Mouse (Mus musculus) frontal cortex, postnatal 25 days (tissue): ENCODE data around the gene Ptges.

Experiments used
- DNase-seq, 2 experiments: peaks; one replicate each; pipeline ENCODE4 v3.0.0; 2022; ENCODE audit warnings: low spot score in 2 of 2

Gene Ptges

DNA sequence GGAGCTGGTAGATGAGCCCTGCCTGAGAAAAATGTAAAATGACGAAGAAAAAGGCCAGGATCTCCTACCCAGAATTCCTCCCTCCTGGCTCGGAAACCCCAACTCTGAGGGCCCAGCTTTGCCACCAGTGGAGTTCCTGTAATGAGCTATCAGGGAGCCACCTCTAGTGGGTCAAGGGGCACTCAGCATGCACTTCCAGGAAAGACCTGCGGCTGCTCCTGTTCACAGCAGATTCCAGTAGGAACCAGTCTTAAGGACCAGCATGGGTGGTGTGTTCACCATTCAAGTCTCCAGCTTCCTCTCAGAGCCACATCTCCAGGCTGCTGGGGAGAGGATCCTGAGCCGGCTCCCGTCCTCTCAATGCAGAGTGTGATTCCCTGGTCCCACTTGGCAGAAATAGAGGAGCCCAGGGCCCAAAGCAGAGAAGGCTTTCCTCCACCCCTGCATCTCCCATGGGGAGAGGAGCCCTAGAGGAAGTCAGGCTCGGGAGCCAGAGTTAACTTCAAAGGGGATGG lies 28.0 kb downstream of the Ptges start:
- DNase-seq: no peak

DNA sequence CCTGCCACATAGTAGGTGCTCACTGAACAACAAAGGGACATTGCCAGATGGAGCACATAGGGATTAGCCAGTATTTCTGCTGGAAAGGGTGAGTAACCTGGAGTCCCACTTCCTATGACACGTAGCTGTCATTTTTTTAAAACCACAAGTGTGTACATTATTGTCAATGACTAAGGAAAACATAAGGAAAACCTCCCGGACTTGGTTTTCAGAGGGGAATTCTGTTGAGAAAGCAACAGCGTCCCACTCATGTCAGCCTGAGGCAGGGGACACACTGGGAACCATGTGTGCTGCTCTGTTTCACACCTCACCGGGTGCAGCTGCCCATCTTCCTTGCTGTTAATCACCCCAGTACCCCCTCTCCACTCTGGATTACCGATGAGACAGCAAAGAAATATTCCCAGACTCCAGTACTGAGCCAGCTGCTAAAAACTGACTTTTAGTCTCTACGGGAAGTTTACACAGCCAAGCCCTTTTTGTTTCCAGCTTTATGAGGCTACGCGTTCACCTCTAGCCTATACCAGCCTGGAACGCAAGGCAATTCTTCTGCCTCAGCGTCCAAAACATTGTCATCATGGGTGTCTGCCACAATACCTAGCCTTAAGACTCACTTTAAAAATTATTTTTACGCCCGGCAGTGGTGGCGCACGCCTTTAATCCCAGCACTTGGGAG lies 30.1 kb downstream of the Ptges start:
- DNase-seq: no peak

DNA sequence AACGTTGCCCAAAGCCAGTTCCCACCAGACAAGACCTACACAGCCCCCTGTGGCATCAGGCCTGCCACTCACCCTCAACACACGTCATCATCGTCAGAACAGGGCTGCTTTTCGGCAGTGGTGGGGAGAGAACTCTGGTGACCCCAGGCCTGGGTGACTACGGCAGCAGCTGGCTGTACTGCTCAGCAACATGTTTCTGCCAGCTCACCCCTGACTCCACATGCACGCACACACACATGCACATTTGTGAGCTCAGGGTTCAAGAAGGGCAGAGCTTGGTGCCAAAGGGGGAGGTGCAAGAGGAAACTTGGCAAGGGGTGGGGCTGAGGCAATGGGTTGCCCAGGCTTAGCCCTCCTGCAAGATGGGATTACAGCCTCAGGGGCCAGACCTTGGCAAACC lies 32.4 kb downstream of the Ptges start:
- no peak for DNase-seq

DNA sequence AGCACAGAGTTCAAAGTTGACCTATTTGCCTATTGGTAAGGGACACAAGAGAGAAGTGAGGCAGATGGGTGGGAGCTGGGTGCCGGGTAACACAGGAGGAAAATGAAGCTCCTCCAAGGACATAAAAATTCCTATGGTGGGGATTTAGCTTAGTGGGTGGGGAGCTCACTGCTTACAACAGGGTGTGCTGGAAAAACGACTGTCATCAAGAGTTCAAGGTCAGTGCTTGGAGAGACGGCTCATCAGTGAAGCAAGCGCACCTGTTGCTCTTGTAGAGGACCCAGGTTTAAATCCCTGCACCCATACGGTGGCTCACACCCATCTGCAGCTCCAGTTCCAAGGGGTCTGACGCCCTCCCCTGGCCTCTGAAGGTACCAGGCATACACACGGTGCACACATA lies 35.7 kb downstream of the Ptges start:
- no peak for DNase-seq

DNA sequence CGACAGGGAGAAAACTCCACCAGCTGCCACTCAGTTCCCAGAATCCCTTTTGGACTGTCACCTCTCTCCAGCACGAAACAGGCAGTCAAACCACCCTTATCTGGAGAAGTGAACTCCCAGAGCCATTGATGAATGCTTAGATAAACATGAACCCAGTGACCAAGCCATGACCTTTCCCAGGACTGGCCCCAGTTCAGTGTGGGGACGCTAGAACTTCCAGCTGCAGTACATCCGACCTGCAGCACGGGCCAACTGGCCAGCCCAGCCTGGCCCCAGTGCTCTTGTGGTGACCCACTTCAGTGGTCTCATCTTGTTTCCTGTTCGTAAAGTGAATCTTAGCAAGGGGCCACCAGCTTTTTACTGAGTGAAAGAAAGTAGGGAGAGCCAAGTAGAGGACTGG lies 36.3 kb downstream of the Ptges start:
- no peak for DNase-seq

DNA sequence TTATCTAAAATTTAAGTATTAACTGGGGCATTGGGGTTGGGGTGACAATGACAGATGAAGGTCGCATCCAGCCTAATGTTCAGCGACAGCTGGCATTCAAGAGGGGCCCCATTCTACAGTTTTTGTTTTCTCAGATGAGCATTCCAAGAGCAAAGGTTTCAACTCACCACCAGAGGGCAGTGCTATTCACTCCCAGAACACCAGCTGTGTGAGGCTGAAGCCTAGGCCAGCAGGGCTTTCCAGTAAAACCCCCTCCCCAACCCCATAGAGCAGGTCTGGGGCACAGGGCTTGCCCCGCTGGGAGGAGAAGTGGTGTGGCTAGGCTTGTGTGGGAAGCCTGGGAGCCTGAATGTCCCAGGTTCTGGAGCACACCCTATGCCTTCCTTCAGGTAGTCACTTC lies 38.7 kb downstream of the Ptges start:
- DNase-seq: peak; percentile 17 to 19

DNA sequence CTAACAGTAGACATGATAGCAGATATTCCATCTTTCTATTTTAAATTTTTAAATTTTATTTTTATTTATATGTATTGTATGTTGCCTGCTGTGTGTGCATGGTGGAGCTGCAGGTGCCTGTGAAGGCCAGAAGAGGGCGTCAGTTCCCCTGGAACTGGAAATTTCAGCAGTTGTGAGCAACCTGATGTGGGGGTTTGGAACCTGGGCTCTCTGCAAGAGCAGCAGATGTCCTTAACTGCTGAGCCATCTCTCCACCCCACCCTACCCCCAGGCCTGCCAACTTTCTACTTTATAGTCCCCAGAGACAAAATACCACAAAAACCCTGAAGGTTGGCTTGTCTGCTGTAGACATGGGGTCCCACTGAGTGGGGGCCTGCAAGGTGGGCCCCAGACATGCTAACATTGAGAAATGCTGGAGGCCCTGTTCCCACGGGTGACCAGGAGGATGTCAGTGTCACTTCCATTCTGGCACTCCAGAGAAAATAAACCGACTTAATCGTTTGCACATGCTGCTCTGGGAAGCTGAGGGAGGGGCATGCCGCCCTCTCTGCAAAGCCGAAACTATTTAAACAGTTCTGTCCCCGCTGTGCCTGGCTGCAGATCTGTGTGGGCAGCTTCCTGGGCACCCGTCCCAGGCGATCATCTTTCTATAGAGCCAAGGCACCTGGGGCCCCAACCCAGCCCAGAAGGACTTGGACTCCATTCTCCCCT lies 44.1 kb downstream of the Ptges start:
- DNase-seq: peak; percentile 25 to 50

DNA sequence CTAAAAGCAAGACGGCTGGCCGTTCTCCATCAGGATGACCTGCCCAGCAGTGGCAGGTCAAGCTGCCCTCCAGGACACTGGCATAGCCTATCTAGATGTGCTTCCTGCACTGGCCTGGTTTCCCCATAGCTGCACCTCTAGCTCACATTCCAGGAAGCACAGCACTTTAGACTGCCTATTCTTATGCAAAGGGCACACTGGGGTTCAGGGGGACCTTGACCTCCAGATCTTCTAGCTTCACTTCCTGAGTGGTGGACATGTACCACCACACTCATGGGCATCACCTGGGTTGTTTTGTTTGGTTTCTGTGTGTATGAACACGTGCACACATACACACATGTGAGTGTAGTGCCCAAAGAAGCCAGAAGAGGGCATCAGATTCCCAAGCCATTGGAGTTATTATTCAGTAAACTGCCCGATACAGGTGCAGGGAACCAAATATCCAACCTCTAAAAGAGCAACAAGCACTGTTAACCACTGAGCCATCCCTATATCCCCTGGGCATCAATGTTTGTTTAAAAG lies 44.8 kb downstream of the Ptges start:
- no peak for DNase-seq

DNA sequence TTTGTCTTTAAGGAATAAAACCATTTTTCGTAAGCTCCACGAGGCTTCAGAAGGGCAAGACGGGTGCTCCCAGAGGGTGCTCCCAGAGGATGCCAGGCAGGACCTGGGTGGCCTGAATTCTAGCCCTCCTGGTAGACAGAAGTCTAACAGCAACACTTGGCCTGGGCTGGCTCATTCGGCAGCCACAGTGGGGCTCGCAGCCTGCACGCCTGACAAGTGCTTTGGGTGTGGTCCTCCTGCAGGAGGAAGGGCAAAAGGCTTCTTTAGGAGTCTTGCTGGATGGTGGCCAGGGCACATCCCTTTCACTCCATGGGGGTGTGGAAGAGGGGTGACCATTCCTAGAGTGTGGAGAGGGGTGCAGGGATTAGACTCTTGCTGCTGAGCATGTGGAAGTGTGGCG lies 48.4 kb downstream of the Ptges start:
- no peak for DNase-seq

DNA sequence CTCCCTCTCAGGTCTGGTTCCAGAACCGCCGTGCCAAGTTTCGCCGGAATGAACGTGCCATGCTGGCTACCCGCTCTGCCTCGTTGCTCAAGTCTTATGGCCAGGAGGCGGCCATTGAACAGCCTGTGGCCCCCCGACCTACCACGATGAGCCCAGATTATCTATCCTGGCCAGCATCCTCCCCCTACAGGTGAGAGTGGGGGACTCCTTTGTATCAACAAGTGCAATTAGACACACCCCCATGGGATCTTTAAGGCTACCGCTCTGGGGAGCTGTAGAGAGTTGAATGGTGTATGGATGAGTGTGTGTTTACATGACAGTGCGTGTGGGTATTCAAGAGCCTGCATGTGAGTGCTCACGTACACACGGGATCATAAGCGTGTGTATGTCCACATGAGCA lies 50.2 kb downstream of the Ptges start:
- DNase-seq: no peak

DNA sequence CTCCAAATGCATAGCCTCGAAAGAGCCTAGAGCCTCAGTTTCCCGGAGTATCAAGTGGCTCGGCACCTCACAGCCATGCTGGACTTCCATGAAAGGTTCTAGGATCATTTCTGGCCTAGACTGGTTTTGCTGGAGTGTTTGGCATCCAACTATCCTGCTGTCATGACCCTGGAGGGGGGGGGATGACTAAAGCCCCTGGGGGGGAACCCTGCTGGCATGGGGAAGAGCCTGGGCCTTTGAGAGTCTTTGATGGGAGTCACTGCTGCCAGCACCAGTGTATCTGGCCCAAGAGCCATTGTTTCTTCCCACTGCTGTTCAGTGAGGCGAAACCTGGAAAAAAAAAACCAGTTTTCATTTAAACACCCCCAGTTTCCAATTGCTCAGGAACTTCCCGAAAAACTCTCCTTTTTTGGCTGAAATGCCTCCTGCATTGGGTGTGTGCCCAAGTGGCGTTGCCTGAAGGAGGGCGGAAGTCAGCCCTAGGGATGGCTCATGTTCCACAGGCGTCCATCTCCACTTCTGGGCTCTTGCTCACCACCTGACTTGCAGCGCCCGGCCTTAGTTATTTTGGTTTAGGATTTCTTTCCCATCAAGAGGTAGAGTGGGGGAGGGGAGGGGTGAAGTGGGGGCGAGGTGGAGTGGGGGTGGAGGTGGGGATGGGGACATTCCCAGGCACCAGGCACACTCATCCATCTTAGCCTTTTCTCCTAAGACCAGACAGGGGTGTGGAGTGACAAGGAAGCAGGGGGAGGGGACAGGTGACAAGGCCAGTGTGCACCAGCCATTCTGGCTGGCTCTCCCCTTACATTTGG lies 53.8 kb downstream of the Ptges start:
- no peak for DNase-seq

DNA sequence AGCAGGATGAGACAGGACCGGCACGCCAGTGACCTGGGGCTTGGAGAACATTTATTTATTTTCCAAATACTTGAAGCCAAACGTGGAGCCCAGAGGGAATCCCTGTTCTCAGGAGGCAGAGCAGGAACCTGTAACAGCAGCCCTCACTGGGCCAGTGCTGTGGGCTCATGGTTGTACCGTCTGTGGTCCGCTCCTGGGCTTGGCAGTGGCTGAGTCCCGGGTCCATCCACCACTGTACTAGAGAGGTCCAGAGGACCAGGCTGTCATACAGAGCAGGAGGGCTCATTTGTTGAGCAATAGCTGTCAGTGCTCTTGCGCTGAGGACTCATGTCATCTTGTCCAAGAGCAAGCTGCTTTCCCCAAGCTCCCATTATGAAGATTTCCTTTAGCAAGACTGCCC lies 54.6 kb downstream of the Ptges start:
- no peak for DNase-seq

DNA sequence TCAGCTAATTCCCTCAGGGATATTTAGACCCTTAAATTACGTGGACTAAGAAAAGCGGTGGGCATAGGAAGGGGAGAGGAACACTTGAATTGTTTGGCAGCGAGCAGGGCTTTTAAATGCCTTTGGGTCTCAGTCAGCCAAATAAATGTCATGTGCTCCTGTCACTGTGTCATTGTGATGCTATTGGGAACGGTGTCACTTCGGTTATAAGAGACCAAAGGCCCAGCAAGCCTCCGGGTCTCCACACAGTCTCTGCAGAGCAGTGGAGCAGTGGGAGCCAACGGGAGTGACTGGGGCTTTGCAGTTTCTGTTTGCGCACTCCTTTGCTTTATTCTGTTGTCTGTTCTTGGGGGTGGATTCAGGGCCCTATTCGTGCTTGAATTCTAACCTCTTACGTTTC lies 55.2 kb downstream of the Ptges start:
- no peak for DNase-seq

DNA sequence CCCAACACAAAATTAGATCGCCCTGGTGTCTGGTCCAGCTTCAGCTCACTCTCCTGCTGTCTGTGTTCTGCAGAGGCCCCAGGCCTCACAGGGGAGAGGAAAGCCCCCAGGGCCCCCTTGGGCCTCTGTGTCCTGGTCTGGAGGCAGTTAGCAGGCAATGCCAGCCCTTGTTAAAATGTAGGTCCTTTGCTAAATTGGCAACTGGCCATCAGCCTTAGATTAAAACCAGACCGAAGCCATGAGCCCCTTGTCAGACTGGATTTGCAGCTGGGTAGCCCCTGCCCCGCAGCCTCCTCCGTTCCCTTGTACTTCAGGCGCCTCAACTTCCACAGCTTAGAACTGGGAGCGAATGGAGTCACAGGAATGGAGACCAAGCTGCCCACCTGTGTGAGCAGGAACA lies 57.0 kb downstream of the Ptges start:
- DNase-seq: no peak

DNA sequence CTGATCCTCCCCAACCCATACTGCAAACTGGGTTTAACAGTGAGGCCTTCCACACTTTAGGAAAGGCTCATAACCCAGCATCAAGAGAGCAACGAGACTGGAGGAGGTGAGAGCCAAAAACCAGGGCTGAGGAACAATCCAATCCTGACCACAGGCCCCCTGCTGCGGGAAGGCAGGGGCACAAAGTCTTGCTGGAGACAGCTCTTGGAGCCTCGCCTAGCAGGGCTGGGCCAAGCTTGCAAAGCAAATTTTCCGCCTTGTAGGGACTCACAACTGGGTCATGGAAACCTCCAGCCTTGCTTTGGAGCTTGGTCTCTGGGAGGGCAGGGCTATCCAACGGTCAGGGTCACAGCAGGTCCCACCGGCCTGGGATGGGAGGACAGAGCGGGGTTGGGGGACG lies 58.8 kb downstream of the Ptges start:
- DNase-seq: peak in 1 of 2 experiments; percentile 11

DNA sequence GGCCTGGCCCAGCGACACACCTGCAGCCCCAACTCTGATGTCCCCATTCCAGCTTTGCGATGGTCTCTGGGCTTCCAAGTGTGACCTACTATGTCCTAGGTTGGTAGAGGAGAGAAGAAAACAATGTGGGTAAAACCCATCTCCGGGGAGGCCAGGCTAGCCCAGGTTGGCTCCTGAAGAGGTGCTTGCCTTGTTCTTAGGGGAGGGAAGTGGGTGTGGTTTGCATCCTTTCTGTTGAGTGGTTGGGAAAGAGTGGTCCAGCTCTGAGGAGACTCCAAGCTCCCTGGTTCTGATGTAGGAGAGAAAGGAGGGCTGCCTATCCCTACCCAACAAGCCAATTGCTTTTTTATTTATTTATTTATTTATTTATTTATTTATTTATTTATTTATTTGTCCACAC lies 64.2 kb downstream of the Ptges start:
- no peak for DNase-seq

DNA sequence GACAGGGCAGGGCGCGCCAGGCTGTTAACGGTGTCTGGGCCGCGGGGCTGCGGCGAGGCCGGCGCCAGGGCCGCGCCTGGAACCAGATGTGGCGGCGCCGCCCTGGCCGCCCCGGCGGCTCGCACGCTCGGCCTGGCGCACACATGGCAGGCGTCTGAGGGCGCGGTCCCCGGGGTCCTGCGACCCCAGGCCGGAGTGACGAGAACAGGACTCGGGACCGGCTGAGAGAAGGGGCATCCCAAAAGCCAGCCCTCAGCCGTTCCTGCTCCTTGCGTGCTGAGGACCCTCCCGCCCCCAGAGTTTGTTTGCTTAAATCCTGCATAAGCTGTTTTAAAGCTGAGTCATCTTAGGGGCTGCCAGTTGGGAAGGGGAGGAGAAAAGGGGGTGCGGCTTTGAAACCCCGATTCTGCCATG lies 64.7 kb downstream of the Ptges start:
- no peak for DNase-seq

DNA sequence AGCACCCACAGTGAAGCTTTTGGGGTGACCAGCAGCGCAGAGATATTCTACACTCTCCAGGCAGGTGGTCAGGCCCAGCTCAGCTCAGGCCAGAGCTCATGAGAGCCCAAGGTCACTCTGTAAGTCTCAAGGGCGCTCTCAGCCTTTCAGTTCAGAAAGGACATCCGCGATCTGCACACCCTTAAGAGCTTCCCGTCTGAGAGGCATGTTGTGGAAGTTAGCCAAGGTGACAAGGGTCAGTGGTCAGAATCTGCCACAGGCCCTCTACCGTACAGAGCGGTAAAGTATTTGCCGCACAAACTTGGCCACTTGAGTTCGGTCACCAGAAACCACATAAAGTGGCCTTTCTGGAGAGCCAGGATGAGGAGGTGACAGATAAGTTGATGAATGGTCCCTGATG lies 66.1 kb downstream of the Ptges start:
- DNase-seq: no peak

DNA sequence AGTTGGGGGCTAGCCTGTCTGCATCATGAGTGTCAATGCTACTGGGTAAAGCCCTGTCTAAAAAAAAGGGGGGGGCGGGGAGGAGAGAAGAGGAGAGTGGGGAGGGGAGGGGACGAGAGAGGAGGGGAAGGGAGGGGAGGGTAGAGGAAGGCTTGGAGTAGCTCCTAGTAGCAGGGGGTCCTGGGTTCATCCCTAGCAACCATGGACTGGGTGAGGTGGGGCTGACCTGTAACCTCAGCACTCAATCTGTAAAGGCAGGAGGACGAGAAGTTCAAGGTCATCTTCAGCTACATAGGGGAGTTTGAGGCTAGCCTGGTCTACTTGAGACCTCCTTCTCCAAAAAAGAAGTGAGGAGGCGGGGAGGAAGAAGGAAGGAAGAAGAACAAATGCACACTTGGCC lies 67.6 kb downstream of the Ptges start:
- DNase-seq: no peak

DNA sequence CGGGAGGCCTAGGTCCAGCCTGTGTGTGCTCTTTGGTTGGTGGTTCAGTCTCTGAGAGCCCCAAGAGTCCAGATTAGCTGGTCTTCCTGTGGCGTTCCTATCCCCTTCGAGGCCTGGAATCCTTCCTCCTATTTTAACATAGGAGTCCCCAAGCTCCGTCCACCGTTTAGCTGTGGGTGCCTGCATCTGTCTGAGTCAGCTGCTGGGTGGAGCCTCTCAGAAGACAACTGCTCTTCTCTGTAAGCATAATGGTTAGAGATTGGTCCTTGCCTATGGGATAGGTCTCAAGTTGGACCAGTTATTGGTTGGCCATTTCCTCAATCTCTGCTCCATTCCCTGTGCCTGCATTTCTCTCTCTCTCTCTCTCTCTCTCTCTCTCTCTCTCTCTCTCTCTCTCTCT lies 69.9 kb downstream of the Ptges start:
- DNase-seq: no peak

DNA sequence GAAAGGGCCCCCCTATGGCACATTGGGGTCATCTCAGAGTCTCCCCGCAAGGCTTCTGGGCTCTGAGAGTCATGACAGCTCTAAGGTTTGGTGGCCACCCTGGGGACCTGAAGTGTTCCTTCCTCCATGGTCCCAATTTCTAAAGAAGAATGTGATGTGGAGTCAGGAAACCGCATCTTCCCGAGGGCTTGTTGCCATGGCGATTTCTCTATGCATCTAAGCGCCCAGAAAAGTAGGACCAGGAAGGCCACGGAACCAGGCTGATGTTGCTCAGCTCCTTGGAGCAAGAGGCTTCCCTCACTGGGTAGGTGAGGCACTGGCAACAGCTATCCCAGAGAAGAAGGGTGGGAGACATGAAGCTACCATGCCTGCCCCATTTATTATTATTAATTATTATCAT lies 72.6 kb downstream of the Ptges start:
- no peak for DNase-seq

DNA sequence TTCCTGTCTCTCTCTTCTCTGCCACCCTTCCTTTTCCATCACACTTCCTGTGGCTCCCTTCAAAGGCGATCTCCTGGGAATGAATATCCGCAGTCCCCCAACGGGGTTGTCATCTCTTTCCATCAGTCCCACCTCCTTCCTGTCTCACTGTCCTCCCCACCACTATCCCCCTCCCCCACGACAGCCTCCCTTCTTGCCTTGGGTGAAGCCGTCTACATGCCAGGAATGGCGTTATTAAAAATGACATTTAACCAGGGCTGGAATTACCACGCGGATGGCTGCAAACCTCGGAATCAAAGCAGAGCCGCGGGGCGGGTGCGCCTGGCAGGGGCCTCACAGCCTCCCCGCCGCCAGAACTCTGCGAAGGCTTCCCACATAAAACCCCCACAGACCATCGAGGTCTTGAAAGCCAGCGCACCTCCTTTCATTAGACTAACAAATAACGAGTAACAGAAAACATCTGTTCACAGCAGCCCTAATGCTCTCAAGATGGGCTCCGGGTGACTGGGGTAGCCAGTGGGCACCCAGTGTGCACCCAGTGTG lies 76.8 kb downstream of the Ptges start:
- no peak for DNase-seq
